Mouse (Mus musculus) retina, adult 2 months (tissue): ENCODE results near the gene Bbs2.

Source experiments
- DNase-seq: peaks from one replicate; pipeline ENCODE4 v3.0.0-alpha.2; 2012; ENCODE audit warnings: low read depth, low spot score

The Bbs2 gene

GRCm38 (mm10) chr8:94098996-94099395 is 268 bp upstream of the Bbs2 start:
- DNase-seq, result no peak

DNA sequence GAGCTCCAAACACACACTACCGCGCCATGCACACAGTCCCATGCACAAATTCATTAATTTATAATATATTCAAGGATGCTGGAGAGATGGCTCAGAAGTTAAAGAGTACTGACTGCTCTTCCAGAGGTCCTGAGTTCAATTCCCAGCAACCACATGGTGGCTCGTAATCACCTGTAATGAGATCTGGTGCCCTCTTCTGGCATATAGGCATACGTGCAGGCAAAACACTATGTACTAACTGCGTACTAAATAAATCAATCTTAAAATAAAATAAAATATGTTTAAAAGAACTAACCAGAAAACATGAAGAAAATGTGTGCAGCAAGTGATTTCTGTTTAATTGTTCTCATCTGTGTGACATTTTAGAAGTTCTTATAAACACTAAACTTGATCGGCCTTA is 4.4 kb downstream of the Bbs2 start:
- DNase-seq, result no peak

DNA sequence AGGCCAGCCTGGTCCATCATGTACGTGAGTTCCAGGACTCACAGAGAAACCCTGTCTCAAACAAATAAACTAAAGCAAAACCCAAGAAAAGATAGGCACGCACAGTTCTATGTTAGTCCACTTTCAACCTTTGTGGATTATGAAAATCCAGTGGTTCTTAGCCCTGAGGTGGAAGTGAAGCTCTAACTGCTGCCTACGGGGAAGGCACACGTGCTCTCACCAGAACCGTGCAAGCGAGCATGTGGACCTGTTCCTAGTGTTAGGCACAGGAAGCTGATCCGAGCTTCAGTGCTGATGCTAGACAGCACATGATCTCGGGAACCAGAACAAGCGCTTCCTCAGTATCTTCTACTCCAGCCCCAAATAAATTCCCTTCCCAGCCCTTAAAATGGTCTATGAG is 5.9 kb downstream of the Bbs2 start:
- DNase-seq, result no peak

- no peak for DNase-seq
These were observed 9.0 kb downstream of the Bbs2 start for GRCm38 (mm10) chr8:94089715-94090114.

DNA sequence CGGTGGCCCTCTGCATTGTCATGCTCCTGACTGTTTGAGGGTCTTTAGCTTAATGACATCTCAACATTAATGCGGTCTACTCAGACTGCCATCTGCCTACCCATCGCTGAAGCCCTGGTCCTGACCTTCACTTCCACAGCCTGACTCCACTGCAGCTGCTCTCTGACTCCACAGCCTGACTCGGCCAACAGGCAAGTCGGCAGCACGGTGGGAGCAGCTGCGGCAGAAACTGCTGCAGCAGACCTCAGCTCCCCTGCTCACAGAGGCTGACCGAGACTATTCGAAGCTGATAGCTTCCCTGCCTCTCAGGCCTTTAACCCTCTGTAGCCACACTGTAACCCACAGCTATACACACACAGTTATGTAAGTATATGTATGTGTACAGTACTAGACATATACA is 10.8 kb downstream of the Bbs2 start:
- no peak for DNase-seq

- no peak for DNase-seq
These were observed 22.1 kb downstream of the Bbs2 start for GRCm38 (mm10) chr8:94076461-94077192.

- no peak for DNase-seq
These were observed 29.9 kb downstream of the Bbs2 start for GRCm38 (mm10) chr8:94068793-94069192.

DNA sequence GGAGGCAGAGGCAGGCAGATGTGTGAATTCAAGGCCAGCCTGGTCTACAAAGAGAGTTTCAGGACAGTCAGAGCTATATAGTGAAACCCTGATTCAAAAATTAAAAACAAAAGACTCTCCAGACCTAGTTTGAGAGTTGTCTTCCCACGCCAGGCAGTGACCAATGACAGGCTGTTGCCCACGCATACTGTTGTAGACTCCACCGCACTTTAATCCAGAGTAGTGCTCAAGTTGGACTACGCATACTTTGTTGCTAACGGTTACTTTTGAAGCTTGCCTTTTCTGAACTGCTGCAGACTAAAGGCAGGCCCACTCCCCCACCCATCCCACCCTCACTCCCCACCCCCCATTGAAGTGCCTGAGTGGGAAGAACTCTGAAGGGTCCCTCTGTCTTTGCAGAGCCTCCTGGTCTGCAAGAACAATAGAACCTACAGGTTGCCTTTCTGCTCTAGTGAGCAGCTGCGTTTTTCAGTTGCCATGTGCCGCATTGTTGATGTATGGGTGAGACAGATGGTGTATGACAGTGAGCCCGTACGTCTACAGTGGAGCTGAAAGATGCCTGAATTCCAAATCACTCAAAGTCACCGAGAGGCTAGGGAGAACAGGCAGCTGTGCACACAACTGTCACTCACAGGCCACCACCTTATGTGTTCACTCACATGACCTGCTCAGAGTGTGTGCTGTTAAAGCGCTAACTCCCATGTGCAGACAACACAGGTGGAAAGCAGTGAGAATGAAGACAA is 32.4 kb downstream of the Bbs2 start:
- DNase-seq, result no peak

- no peak for DNase-seq
These were observed 41.4 kb downstream of the Bbs2 start for GRCm38 (mm10) chr8:94057157-94057854.

GRCm38 (mm10) chr8:94052696-94053095 is 46.0 kb downstream of the Bbs2 start:
- no peak for DNase-seq

- no peak for DNase-seq
These were observed 50.9 kb downstream of the Bbs2 start for GRCm38 (mm10) chr8:94047845-94048244.

DNA sequence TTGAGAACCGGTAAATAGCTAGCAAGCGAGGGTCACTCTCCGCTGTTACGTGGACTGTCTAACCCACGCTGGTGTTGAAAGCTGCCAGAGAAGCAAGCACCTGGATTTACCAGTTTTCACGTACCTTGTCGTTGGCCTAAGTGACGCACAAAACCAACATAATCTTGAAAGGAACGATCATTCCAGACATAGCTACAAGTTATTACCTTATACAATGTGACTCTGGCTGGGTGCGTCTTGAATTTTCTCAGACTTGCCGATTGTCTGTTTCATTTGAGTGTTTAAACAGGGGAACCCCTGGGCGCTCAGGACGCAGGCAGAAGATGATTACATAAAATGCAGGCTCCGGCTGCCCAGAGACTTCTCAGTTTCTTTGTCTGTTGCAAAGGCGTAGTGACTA is 60.9 kb downstream of the Bbs2 start:
- DNase-seq, result no peak

DNA sequence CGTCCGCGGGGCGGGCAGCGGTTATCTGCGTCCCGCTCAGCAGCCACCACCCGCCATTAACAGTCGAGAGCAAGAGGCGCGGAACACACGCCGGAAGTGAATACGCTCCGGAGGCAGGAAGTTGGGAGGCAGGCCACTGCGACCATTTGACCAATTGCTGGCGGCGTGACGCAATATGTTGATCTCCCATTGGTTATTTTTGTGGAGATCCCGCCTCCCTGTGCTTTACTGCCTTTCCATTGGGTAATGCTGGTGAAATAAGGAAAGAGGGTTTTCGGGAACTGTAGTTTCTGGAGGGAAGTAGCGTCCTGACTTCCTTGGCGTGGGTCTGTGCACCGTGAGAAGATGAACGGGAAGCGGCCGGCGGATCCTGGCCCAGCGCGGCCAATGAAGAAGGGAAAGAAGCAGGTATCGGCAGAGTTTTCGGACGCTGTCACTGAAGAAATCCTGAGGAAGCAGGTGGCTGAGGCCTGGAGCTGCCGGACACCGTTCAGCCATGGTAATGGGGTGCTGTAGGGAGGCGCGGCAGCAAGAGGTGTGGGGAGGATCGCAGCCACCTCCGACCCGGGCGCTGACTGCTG is 61.7 kb downstream of the Bbs2 start, which contains the start of the genes Nudt21 and Ogfod1:
Gene Nudt21, minus strand, starts transcription at position 88 of the 581 bp plus-strand sequence.
Gene Ogfod1, plus strand, starts transcription at position 255 of the 581 bp plus-strand sequence.
- DNase-seq, result peak; percentile 99

- DNase-seq, result peak; percentile 29
These were observed 62.2 kb downstream of the Bbs2 start for GRCm38 (mm10) chr8:94036541-94036940.

DNA sequence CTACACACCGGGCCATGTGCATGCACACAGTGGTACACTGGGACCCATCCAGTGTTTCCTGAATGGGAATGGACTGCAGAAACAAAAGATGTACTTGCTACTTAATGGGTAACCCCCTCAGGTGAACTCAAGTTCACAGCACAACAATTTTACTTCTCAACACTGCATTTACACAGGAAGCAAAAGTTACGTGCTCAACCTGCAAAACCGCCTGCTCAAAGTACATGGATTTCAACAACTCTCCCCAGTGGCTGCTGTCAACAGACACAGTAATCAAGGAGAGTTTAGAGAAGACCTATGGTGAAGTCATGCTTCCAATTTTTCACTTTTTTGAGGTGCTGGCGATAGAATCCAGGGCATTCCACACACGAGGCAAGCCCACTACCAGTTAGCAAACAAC is 63.5 kb downstream of the Bbs2 start:
- no peak for DNase-seq

DNA sequence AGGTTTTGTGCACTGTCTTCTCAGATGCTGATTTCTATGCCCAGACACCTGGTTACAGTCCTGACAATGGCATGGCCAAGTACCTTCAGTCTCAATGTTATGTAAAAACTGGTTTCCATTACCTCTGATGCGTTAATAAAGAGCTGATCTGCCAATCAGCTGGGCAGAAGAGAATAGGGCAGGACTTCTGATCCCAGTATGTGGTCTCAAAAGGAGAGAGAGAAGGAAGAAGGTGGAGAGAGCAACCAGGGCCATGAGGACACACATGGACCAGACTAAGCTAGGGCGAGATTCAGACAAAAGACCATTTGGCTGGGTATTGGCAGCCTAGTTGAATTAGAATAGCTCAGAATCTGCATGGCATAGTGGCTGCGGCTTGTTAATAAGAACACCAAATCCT is 65.1 kb downstream of the Bbs2 start:
- no peak for DNase-seq

DNA sequence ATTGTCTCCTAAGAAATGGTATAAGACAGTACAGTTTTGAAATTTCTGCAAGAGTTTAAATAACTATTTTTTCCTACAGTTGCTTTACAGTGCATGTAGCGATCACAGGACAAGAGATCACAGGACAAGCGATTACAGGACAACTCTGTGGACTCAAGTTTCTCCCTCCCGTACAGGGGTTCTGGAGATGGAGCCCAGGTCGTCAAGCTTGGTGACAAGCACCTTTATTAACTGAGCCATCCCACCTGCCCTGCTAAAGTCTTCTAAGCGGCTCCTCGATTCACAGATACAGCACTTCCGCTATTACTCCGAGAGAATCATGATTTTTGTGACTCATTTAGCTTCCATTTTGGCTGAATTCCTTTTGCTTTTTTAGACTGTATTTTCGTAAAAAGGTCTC is 69.0 kb downstream of the Bbs2 start:
- DNase-seq, result no peak

- no peak for DNase-seq
These were observed 74.8 kb downstream of the Bbs2 start for GRCm38 (mm10) chr8:94023916-94024315.
